Mouse (Mus musculus): ENCODE data around the gene Ndufb6. TPM values are rescaled to one million over a fixed set of nuclear protein-coding genes. Genes with fewer than 3 reads are reported as not detected.

Ndufb6 gene
- polyA plus RNA-seq (2012; rRNA removed), result 163 and 168 TPM in 2 replicates

- Histone ChIP-seq H3K4me3 (ENCODE audit: insufficient read depth, low read length) (peak within 1 kb of the TSS; percentile 77), H3K27ac (ENCODE audit: insufficient read depth, low read length) (peak within 1 kb of the TSS; percentile 72), H3K4me1 (ENCODE audit: control insufficient read depth, insufficient read depth, low read length) (peaks cover 2% of the 10 kb centered on the region; the same call in 1 of the 2 replicates)
- no peak for TF ChIP-seq CTCF (IDR thresholded peaks at IDR 0.05; ENCODE audit: extremely low read depth, insufficient read depth, low read length)
- TF ChIP-seq POLR2A (IDR thresholded peaks at IDR 0.05; ENCODE audit: extremely low read depth, insufficient read depth, low read length), result peak; percentile 80
These were observed at the start of gene Ndufb6 for GRCm38 (mm10) chr4:40279276-40279900. TSS of gene Ndufb6 (minus strand) at chr4:40279421.

GRCm38 (mm10) chr4:40327161-40327560 lies 47.9 kb upstream of the Ndufb6 start:
- Histone ChIP-seq H3K27ac (ENCODE audit: insufficient read depth, low read length) (no peak overlapping the region), H3K4me3 (ENCODE audit: insufficient read depth, low read length) (no peak overlapping the region), H3K4me1 (ENCODE audit: control insufficient read depth, insufficient read depth, low read length) (no peaks in the 10 kb centered on the region)
- TF ChIP-seq POLR2A (IDR thresholded peaks at IDR 0.05; ENCODE audit: extremely low read depth, insufficient read depth, low read length) (no peak), CTCF (IDR thresholded peaks at IDR 0.05; ENCODE audit: extremely low read depth, insufficient read depth, low read length) (no peak)

GRCm38 (mm10) chr4:40324620-40325019 lies 45.4 kb upstream of the Ndufb6 start:
- no peak overlapping the region for H3K27ac ChIP-seq (ENCODE audit: insufficient read depth, low read length)
- no peak overlapping the region for H3K4me3 ChIP-seq (ENCODE audit: insufficient read depth, low read length)
- TF ChIP-seq CTCF (IDR thresholded peaks at IDR 0.05; ENCODE audit: extremely low read depth, insufficient read depth, low read length), result no peak
- no peak for TF ChIP-seq POLR2A (IDR thresholded peaks at IDR 0.05; ENCODE audit: extremely low read depth, insufficient read depth, low read length)
- H3K4me1 ChIP-seq (ENCODE audit: control insufficient read depth, insufficient read depth, low read length), result no peaks in the 10 kb centered on the region

- Histone ChIP-seq H3K4me3 (ENCODE audit: insufficient read depth, low read length) (no peak overlapping the region), H3K4me1 (ENCODE audit: control insufficient read depth, insufficient read depth, low read length) (no peaks in the 10 kb centered on the region), H3K27ac (ENCODE audit: insufficient read depth, low read length) (no peak overlapping the region)
- TF ChIP-seq POLR2A (IDR thresholded peaks at IDR 0.05; ENCODE audit: extremely low read depth, insufficient read depth, low read length), result no peak
- no peak for TF ChIP-seq CTCF (IDR thresholded peaks at IDR 0.05; ENCODE audit: extremely low read depth, insufficient read depth, low read length)
These were observed 38.2 kb upstream of the Ndufb6 start for GRCm38 (mm10) chr4:40317404-40317803.

GRCm38 (mm10) chr4:40313026-40313425 lies 33.8 kb upstream of the Ndufb6 start:
- Histone ChIP-seq H3K27ac (ENCODE audit: insufficient read depth, low read length) (no peak overlapping the region), H3K4me3 (ENCODE audit: insufficient read depth, low read length) (no peak overlapping the region), H3K4me1 (ENCODE audit: control insufficient read depth, insufficient read depth, low read length) (peaks cover 2% of the 10 kb centered on the region)
- TF ChIP-seq POLR2A (IDR thresholded peaks at IDR 0.05; ENCODE audit: extremely low read depth, insufficient read depth, low read length) (no peak), CTCF (IDR thresholded peaks at IDR 0.05; ENCODE audit: extremely low read depth, insufficient read depth, low read length) (no peak)

- Histone ChIP-seq H3K27ac (ENCODE audit: insufficient read depth, low read length) (no peak overlapping the region), H3K4me3 (ENCODE audit: insufficient read depth, low read length) (no peak overlapping the region), H3K4me1 (ENCODE audit: control insufficient read depth, insufficient read depth, low read length) (peaks cover 2% of the 10 kb centered on the region)
- TF ChIP-seq CTCF (IDR thresholded peaks at IDR 0.05; ENCODE audit: extremely low read depth, insufficient read depth, low read length) (no peak), POLR2A (IDR thresholded peaks at IDR 0.05; ENCODE audit: extremely low read depth, insufficient read depth, low read length) (no peak)
These were observed 33.0 kb upstream of the Ndufb6 start for GRCm38 (mm10) chr4:40312213-40312612.

- H3K4me1 ChIP-seq (ENCODE audit: control insufficient read depth, insufficient read depth, low read length), result peaks cover 2% of the 10 kb centered on the region
- no peak for TF ChIP-seq CTCF (IDR thresholded peaks at IDR 0.05; ENCODE audit: extremely low read depth, insufficient read depth, low read length)
- TF ChIP-seq POLR2A (IDR thresholded peaks at IDR 0.05; ENCODE audit: extremely low read depth, insufficient read depth, low read length), result no peak
- H3K4me3 ChIP-seq (ENCODE audit: insufficient read depth, low read length), result no peak overlapping the region
- no peak overlapping the region for H3K27ac ChIP-seq (ENCODE audit: insufficient read depth, low read length)
These were observed 31.7 kb upstream of the Ndufb6 start for GRCm38 (mm10) chr4:40310796-40311383.

- H3K4me3 ChIP-seq (ENCODE audit: insufficient read depth, low read length), result no peak overlapping the region
- H3K27ac ChIP-seq (ENCODE audit: insufficient read depth, low read length), result no peak overlapping the region
- peaks cover 2% of the 10 kb centered on the region for H3K4me1 ChIP-seq (ENCODE audit: control insufficient read depth, insufficient read depth, low read length)
- TF ChIP-seq CTCF (IDR thresholded peaks at IDR 0.05; ENCODE audit: extremely low read depth, insufficient read depth, low read length), result no peak
- no peak for TF ChIP-seq POLR2A (IDR thresholded peaks at IDR 0.05; ENCODE audit: extremely low read depth, insufficient read depth, low read length)
These were observed 30.5 kb upstream of the Ndufb6 start for GRCm38 (mm10) chr4:40309682-40310081.

GRCm38 (mm10) chr4:40302445-40303125 lies 23.4 kb upstream of the Ndufb6 start:
- Histone ChIP-seq H3K4me3 (ENCODE audit: insufficient read depth, low read length) (no peak overlapping the region), H3K4me1 (ENCODE audit: control insufficient read depth, insufficient read depth, low read length) (no peaks in the 10 kb centered on the region), H3K27ac (ENCODE audit: insufficient read depth, low read length) (no peak overlapping the region)
- TF ChIP-seq POLR2A (IDR thresholded peaks at IDR 0.05; ENCODE audit: extremely low read depth, insufficient read depth, low read length) (no peak), CTCF (IDR thresholded peaks at IDR 0.05; ENCODE audit: extremely low read depth, insufficient read depth, low read length) (no peak)
